Mouse (Mus musculus) heart, postnatal 25 days (tissue): ENCODE data around the gene Ccl8. TPM values are rescaled to one million over a fixed set of nuclear protein-coding genes. Genes with fewer than 3 reads are reported as not detected.

Experiments
- DNase-seq: peaks from one replicate; pipeline ENCODE4 v3.0.0; 2022; ENCODE audit warnings: low spot score
- intact Hi-C: fragments of 180-260 bp; cut with DNase I; formaldehyde crosslinking; loops from one replicate; pipeline ENCODE4 v1.15.1; 2025
- total RNA-seq, 2 experiments: library from RNA; stranded (reverse); gene quantifications; 2 replicates each; pipeline ENCODE4 v1.2.3; 2021

Gene Ccl8
- total RNA-seq, 2 experiments from 2014 or later, result 0.94 TPM; not detected in 1

GRCm38 (mm10) chr11:82163285-82163684 is 48.3 kb downstream of the Ccl8 start:
- intact Hi-C loops, result no loop called here

More at GRCm38 (mm10) chr11:82163285-82163684, 48.3 kb downstream of the Ccl8 start:
- no peak for DNase-seq

Other genes with a start within 250 kb of the Ccl8 start
- not detected for gene Asic2, start 146.7 kb upstream of the Ccl8 start, total RNA-seq
- 1 to 10 TPM; 1.2 to 1.3 TPM for gene Ccl2, start 79.6 kb upstream of the Ccl8 start, total RNA-seq
- not detected for gene Gm17268, start 76.6 kb upstream of the Ccl8 start, total RNA-seq
- under 1 TPM; 0.78 to 0.88 TPM for gene Ccl7, start 69.5 kb upstream of the Ccl8 start, total RNA-seq
- 1 to 10 TPM in 1 of 2 experiments, under 1 TPM in 1; 0.48 to 1.9 TPM for gene Ccl11, start 57.4 kb upstream of the Ccl8 start, total RNA-seq
- gene Ccl12, start 13.3 kb upstream of the Ccl8 start, total RNA-seq, result under 1 TPM in 1 of 2 experiments, not detected in 1; 0.73 TPM
- gene Ccl1, start 190.5 kb downstream of the Ccl8 start, total RNA-seq, result not detected